Mouse (Mus musculus) adrenal gland, adult 2 months (tissue): ENCODE measurements around the gene Bach2. TPM values are rescaled to one million over a fixed set of nuclear protein-coding genes. Genes with fewer than 3 reads are reported as not detected.

Experiments used
- DNase-seq: peaks from one replicate; pipeline ENCODE4 v3.0.0; 2021
- long read RNA-seq: library from polyadenylated mRNA; stranded (forward); transcript quantifications from one replicate; pipeline ENCODE4 v2.0.0, GENCODE M21; 2021
- polyA plus RNA-seq: library from polyadenylated mRNA; depleted of rRNA; stranded (reverse); fragments of >200 nt; gene quantifications from 2 replicates; pipeline ENCODE4 v1.2.3, GENCODE M21; 2012; rRNA removed
- total RNA-seq, 2 experiments: library from RNA; stranded (reverse); gene quantifications; 2 replicates each; pipeline ENCODE4 v1.2.3; 2021

Bach2 gene
- total RNA-seq (1 to 10 TPM; 2.2 to 2.9 TPM), polyA plus RNA-seq (0.35 and 0.61 TPM in 2 replicates)
- long read RNA-seq: 0 reads

DNA sequence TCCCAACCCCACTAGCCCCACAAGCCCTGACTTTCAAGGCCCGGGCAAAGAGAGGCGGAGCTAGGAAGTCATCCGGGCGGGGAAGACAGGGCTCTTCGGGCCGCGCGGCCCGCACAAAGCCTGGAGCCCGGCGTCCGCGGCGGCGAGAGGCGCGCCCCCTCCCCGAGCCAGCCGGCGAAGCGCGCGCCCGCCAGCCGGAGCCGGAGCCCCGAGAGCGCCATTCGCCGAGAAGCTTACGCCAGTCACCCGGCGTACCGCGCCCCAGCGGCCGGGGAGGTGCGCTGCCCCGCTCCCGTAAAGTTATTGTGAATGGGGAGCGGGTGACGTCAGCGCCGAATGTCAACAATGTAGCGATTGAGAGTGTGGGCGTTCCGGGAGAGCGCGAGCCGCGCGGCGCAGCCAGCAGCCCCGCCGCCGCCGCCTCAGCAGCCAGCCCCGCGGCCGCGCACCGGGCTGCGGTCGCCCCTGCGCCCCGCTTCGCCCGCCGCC lies at the start of gene Bach2:
Gene Bach2 (plus strand): TSS at position 439 of the 489 bp plus-strand sequence.
- DNase-seq: peak; percentile 93

- no peak for DNase-seq
These were observed 49.1 kb upstream of the Bach2 start for GRCm38 (mm10) chr4:32189416-32190036.

DNA sequence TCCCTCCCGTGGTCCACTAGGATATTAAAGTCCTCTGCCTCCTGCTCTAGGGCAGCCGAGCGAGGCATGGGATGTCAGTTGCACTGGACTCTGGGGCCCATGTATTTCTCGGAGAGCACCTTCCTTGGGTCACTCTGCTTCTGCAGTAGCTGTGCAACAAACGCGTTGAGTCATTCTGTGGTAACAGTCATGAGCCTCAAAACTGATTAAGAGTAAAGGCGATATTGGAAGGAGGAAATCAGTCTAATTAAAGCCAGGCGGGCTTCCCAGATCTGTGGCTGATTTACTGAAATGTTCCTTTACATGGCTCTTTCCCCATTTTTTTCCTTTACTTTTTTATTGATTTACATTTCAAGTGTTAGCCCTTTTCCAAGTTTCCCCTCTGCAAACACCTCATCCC lies 48.1 kb upstream of the Bach2 start:
- no peak for DNase-seq

DNA sequence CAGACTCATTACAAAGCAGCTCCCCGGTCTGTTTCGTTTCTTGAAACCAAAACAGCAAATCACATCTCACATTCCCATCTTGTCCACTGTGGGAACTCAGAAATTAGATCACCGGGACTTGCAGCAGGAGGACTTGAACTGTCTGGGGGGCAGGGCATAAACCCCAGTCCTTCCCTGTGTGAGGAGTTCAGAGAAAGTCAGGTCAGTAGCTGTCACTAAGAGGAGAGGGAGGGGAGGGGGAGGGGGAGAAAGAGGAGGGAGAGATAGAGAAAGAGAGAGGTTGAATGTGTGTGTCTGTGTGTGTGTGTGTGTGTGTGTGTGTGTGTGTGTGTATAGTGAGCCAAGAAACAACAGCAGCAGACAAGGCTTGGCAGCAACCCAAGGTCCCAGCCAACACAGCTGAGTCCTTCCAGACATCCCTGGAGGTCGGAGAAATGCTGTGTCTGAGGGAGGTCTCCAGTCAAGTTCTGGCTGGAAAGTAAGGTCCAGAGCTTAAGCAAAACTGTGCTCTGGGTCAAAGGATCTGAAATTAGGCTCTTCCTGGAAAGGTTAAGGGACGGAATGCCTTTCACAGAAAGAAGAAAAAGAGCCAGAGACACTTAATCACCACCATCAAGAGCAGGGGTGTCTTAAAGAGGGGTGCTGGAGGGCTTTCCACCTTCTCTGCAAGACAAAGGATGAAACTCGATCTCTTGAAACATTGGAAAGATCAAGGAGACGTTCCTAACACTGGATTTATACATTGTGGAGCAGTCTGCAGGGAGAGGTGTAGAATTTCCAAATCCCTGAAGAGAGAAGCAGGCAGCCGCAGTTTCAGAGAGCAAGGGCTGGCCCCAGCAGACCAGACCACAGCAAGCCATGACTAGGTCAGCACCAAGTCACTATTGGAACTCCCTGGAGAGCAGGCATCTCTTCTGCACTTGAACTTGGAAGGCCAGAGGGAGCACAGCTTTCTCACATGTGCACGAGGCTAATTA lies 42.4 kb upstream of the Bach2 start:
- DNase-seq: peak; percentile 79

- DNase-seq: no peak
These were observed 40.6 kb upstream of the Bach2 start for GRCm38 (mm10) chr4:32198031-32198430.

DNA sequence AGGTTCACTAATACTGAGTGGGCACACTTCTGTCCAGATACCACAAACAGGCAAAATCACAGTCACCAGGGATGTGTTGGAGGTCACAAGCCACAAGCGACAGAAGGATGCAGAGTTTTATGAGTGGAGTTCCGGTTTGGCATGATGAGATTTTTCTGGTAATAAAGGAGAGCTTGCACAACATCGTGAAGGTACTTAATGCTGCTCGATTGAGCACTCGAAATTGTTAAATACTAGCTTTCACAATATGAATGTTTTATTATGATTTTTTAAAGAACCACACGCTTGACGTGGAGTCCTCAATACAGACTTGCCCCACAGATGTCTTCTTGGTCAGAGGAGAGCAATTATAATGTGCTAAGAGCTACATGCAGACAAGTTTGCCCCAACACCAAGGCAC lies 40.0 kb upstream of the Bach2 start:
- DNase-seq: no peak

- DNase-seq: no peak
These were observed 39.4 kb upstream of the Bach2 start for GRCm38 (mm10) chr4:32199156-32199555.

- DNase-seq: no peak
These were observed 37.5 kb upstream of the Bach2 start for GRCm38 (mm10) chr4:32201114-32201513.

DNA sequence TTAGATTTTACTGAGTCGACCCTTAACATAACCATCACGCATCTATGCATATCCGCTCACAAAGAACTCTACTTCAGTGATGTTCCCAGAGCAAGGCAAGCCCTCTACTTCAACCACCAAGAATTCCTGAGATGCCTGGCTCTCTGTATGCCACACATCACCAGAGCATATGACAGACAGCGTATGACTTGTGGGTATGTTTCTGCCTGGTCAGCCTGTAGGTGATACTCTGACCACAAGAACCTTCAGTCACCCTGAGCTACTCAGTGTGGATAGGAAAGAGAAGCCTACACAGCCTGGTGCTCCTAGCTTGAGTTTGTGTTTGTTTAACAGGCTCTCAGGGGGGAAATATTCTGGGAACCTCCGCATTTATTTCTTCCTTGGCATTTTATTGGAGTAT lies 36.2 kb upstream of the Bach2 start:
- DNase-seq: no peak

- DNase-seq: no peak
These were observed 33.8 kb upstream of the Bach2 start for GRCm38 (mm10) chr4:32204819-32205218.

DNA sequence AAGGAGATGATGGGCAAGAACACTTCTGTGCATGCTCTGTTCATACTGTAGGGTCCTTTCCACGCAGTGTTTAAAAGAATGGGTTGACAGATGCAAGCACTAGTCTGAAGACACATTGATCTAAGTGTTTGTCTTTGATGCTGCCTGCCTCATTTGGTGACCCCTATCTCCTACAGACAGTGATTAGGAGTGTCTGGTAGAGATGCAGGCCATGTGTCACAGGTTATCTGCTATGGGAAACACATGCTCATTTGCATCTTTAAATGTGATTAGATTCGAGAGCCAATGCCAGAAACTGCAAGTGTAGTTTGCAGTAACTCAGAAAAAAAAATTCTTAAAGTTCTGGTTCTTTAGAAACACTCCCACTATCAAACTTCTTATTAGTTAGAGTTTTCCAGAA lies 32.8 kb upstream of the Bach2 start:
- no peak for DNase-seq

DNA sequence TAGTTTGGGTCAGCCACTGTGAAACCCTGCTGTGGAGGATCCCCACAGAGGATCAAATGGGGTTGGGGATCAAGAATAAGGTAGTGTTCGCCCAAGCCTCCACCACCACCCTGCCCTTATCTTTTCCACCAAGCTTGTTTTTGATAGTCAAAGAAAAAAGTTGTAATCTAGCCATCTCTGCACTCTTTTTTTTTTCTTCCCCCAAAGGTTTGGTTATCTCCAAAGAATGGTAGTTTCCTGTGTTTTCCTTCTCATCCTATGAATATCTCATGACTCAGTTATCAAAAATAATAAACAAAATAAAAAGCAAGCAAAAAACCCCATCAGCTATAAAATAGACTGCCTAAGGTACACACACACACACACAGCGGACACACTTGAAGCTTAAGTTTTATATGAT lies 28.6 kb upstream of the Bach2 start:
- no peak for DNase-seq

DNA sequence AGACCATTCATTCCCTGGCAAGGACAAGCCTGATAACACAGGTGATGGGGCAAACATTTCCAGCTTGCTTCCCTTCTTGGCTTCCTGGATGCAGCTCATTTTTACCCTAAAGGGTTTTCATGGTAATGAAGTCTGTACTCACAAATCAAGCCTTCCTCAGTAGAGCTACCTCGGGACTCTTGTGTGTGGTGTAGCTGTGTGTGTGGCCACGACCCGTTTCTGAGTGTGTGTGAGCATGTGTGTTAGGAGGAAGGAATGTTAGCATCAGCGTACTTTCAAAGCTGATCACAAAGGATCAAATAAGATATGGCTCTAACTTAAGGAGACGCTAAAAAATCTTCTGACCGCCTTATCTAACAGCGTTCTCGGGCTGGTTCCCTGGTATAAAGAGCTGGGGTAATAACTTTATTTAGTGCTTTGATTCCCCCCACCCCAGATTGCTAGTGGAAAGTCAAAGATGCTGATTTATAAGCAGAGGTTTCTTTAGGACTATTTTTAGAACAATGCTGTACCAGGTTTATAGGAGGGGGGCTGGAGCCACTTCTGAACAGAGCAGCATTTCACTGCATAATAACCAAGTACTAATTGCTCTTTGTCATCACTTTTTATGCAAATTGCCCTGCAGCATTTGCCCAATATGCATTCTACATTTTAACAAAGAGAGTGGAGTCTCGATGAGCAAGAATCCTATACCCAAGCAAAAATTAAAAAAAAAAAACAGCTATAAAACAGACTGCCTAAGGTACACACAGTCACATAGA lies 28.0 kb upstream of the Bach2 start:
- DNase-seq: no peak

DNA sequence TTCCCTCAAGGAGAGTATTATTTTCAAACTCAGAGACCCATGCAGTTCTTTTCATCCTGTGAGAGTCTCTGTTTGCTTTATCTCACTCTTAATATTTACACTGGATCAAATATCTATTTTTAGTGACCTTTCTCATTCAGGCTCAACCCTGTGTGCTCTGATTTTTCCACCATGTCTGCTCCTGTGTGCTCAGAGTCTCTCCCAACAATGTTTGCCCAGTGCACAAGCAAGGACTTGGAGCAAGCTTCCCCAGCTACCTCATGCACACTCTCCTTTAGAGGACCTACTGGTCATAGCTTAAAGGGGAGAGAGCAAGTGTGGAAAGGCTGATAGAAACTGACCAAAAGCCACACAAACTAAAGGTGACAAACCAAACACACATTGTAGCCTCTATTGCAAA lies 26.0 kb upstream of the Bach2 start:
- no peak for DNase-seq

GRCm38 (mm10) chr4:32216466-32216865 lies 22.1 kb upstream of the Bach2 start:
- DNase-seq: no peak

- no peak for DNase-seq
These were observed 21.6 kb upstream of the Bach2 start for GRCm38 (mm10) chr4:32217016-32217415.

GRCm38 (mm10) chr4:32217593-32217992 lies 21.0 kb upstream of the Bach2 start:
- no peak for DNase-seq

DNA sequence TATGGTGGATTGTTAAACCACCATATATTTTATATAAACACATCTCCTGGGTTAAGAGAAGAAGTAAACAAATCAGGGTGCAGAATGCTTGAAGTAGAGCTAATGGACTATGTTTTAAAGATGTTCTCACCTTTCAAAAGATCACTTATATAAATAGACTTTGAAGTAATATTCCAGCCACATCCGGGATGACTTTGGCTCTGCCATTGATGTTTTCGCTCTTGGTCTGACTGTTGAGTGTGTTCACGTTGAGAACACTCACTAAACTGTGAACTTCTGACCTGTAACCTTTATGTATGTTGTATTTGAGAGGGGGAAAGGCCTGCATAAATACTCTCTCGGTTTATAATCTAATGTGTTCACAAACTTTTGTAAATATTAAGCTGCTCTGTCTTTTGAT lies 20.2 kb upstream of the Bach2 start:
- DNase-seq: no peak

DNA sequence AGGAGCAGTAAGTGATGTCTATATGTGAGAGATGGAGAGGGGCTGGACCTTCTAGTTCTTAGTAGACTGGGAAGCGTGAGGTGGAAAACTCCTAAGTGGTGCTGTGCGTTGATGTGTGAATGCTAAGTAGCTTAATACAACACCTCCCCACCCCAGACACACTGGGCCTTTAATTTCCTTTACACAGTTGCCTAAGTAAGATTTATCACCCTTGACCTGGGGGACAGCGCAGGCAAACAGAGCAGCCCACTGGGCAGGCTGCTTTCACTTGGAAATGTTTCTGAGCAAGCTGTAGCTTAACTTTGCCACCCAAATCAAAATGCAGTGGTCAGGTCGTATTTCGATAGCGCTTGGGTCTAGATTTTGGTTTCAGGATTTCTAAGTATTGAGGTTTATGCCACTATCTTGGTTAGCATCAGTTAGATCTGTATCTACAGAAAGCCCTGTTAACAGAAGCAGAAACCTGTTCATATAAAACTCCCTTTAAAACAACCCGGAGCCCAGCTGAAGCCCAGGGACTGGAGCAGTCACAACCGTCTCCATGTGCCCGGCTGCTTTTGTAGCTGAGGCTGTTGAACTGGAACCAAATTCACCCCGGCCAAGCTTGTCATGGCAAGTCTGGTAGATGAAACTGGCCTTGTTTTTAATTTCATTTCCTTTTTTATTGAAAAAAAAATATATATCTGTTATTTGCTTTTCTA lies 19.0 kb upstream of the Bach2 start:
- no peak for DNase-seq

DNA sequence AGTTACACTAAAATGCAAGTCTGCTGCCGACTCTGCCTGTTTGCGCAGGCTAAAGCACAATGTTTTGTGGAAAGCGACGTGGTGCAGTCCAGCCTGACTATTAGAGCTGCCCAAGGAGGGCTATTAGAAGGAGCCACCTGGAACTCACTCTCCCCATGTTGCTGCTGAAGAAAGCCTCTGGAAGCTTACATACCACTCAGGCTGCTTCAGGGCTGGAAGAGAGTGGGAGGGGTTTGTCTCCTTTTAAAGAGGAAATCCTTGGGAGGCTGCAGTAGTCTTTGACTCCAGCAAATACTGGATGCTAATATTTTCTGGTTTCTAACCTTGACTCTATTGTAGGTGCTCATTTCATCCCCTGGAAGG lies 18.5 kb upstream of the Bach2 start:
- no peak for DNase-seq

- DNase-seq: no peak
These were observed 17.6 kb upstream of the Bach2 start for GRCm38 (mm10) chr4:32220961-32221360.

DNA sequence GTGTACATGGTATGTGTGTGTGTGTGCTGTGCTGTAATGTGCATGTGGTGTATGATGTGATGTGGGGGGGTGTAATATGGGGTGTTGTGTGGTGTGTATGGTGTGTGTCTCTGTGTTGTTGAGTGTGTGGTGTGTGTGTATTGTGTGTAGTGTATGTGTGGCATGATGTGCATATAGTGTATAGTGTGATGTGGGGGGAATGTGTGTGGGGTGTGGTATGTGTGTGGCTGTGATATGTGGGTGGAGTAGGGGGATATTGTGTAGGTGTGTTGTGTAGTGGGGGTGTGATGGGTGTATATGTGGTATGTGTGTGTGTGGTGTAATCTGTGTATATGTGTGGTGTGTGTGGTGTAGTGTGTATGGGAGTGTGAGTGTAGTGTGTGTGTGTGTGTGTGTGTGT lies 15.0 kb upstream of the Bach2 start:
- DNase-seq: no peak
